Mouse (Mus musculus) embryonic fibroblast, embryonic 13.5 days (primary cell): ENCODE measurements around the gene Pfkm.

Experiments used
- CTCF ChIP-seq: IDR thresholded peaks from 2 replicates; pipeline ENCODE4 v1.5.1; 2011; ENCODE audit warnings: mild to moderate bottlenecking, control low read depth, low read length, moderate library complexity, borderline replicate concordance; ENCODE audit not compliant: insufficient read depth
- POLR2A ChIP-seq: IDR thresholded peaks from 2 replicates; pipeline ENCODE4 v1.6.1; 2011; ENCODE audit warnings: low read depth, mild to moderate bottlenecking, control low read depth, low read length, moderate library complexity

DNA sequence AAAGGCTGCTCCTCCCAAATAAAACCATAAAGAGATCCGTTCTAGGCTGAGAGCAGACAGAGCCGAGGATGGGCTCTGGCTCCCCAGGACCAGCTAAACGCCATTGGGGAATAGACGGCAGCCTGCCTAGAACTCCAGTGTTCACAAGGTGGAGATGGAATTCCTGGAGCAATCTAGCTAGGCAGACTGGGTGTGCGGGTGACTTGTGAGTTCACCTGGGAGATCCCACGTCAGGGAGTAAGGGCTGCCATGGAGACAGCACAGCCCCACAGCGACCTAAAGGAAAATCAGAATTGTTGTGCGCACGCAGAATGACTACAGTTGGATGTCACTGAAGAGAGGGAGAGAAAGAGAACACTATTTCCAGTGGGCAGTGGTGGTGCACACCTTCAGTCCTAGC is 23.9 kb upstream of the Pfkm start:
- no peak for TF ChIP-seq POLR2A
- no peak for TF ChIP-seq CTCF
